9 mouse cellular contexts compared by ENCODE assay signal in the genomic region with DNA sequence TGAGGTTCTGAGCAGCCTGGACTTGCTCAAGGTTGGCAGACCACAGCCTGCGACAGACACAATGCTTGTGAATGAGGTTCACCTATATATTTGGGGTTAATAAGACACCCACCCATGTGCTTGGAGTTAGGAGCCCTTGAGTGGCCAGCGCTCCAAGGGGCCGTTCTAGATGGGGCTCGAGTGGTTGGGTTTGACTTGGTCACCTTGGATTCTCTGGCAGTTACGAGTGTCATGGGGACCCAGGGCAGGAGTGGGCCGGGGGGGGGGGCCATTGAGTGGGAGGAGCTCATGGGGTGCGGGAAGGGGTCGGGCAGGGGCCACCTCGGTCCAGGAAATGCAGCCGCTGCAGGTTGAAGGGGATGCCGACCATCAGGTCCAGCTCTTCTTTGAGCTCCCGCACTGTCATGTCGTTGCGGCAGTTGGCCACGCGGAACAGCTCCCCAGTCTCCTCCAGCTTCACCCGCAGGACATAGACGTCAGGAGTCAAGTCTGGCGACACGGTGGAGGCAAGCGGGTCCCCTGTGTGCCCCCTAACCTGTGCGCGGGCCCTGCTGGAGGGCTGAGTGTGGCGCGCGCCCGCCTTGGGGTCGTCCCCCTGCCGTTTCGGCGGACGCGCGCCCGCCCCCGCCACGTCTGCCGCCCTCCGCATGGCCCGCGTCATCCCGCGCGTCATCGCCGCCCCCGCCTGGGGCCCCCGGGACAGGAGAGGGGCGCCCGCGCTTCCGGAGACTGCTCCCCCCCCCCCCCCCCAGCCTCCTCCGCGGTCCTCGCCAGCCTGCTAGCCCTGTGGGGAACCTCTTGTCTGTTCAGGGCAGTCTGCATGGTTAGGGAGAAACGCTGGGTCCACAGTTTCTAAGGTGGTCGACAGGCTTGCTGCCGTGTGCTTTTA. TPM values are rescaled to one million over a fixed set of nuclear protein-coding genes. Genes with fewer than 3 reads are reported as not detected.
DNase-seq lines count a peak whose midpoint lies in the region; ATAC-seq and TF ChIP-seq lines count a peak whose summit lies in the region.
"Had no signal": no experiment of that assay in that cellular context is flagged by ENCODE, and none has a peak within 500 bp of the region (broad histone marks: within the 10 kb centered on the region; RNA-seq: fewer than 3 reads in every experiment).

A gene (minus strand): TSS at position 697 of the 889 bp plus-strand sequence.

- 12% methylated on average over 42 of the region's 58 CpGs for WGBS in kidney, embryonic 14.5 days
- WGBS in liver, postnatal 0 days (ENCODE audit: insufficient replicate concordance): 17% methylated on average over 25 of the region's 58 CpGs
- WGBS in small intestine, adult 2 months: 9% methylated on average over 58 of the region's 58 CpGs

- peak within 1 kb of the TSS; percentile 45 for H3K4me3 ChIP-seq in kidney, embryonic 14.5 days (ENCODE audit: low read length)
- H3K4me3 ChIP-seq in liver, postnatal 0 days (ENCODE audit: low read depth, low read length): peak within 1 kb of the TSS; percentile 24
- peak within 1 kb of the TSS; percentile 37 for H3K4me3 ChIP-seq in small intestine, adult 2 months (ENCODE audit: low read depth, low read length)

- no peak for TF ChIP-seq POLR2A in small intestine, adult 2 months (IDR thresholded peaks at IDR 0.05; ENCODE audit: low read depth, low read length)

- peak within 1 kb of the TSS; percentile 56 for H3K9ac ChIP-seq in kidney, embryonic 14.5 days (ENCODE audit: low read depth, low read length)
- H3K9ac ChIP-seq in liver, postnatal 0 days (replicated peaks): no peak within 1 kb of the TSS

- TF ChIP-seq CTCF in liver, postnatal 0 days (IDR thresholded peaks at IDR 0.05; ENCODE audit: low read depth): no peak
- no peak for TF ChIP-seq CTCF in small intestine, adult 2 months (IDR thresholded peaks at IDR 0.05; ENCODE audit: extremely low read depth, insufficient read length, insufficient replicate concordance, low read depth, low read length)

- H3K27ac ChIP-seq in kidney, embryonic 14.5 days (ENCODE audit: low read depth, low read length): no peak within 1 kb of the TSS
- H3K27ac ChIP-seq in liver, postnatal 0 days (ENCODE audit: low read depth): no peak within 1 kb of the TSS
- no peak within 1 kb of the TSS for H3K27ac ChIP-seq in small intestine, adult 2 months (ENCODE audit: insufficient read depth, low read depth, low read length)

- peak within 1 kb of the TSS; percentile 89 for H3K4me2 ChIP-seq in kidney, embryonic 14.5 days (replicated peaks; ENCODE audit: low read depth, low read length)
- H3K4me2 ChIP-seq in liver, postnatal 0 days (ENCODE audit: low read depth, low read length): peak within 1 kb of the TSS; percentile 66

- H3K9me3 ChIP-seq in kidney, embryonic 14.5 days (ENCODE audit: control insufficient read depth, low read length): no peaks in the 10 kb centered on the region
- H3K9me3 ChIP-seq in liver, postnatal 0 days (ENCODE audit: low read length): no peaks in the 10 kb centered on the region

- H3K36me3 ChIP-seq in kidney, embryonic 14.5 days (ENCODE audit: control insufficient read depth, insufficient read depth, low read length): no peaks in the 10 kb centered on the region
- H3K36me3 ChIP-seq in liver, postnatal 0 days (replicated peaks; ENCODE audit: insufficient read depth, low read length): no peaks in the 10 kb centered on the region
- no peaks in the 10 kb centered on the region for H3K36me3 ChIP-seq in small intestine, adult 2 months (ENCODE audit: control insufficient read depth, insufficient read depth, low read length)

- DNase-seq in kidney, adult 18-20 months: no peak
- DNase-seq in adrenal gland, postnatal 36 days: peak; percentile 23 to 25
- peak; percentile 47 for DNase-seq in heart, postnatal 4 days
- peak; percentile 54 for DNase-seq in liver, postnatal 0 days
- DNase-seq in layer of hippocampus, adult 9-10 months (ENCODE audit: low spot score): no peak
- no peak for DNase-seq in right cerebral cortex, adult 2 months (ENCODE audit: low spot score in 2 of 2)

- H3K4me1 ChIP-seq in kidney, embryonic 14.5 days (ENCODE audit: control insufficient read depth, insufficient read depth, low read length): 0 out of 2 replicates have a peak, but pooled peaks cover 8% of the 10 kb centered on the region
- peaks cover 5% of the 10 kb centered on the region; the same call in 1 of the 2 replicates for H3K4me1 ChIP-seq in liver, postnatal 0 days (ENCODE audit: insufficient read depth)
- H3K4me1 ChIP-seq in small intestine, adult 2 months (ENCODE audit: control insufficient read depth, insufficient read depth, insufficient read length, low read length): no peaks in the 10 kb centered on the region

- TF ChIP-seq EP300 in liver, postnatal 0 days (IDR thresholded peaks at IDR 0.05; ENCODE audit: low read depth): no peak

- ATAC-seq in kidney, embryonic 14.5 days (ENCODE audit: low FRiP score, low TSS enrichment): peak; percentile 69
- ATAC-seq in liver, postnatal 0 days: peak; percentile 30

- 0 out of 2 replicates have a peak, but pooled peaks cover 9% of the 10 kb centered on the region for H3K27me3 ChIP-seq in kidney, embryonic 14.5 days (ENCODE audit: control insufficient read depth, insufficient read depth, low read length)
- peaks cover 29% of the 10 kb centered on the region for H3K27me3 ChIP-seq in liver, postnatal 0 days (ENCODE audit: insufficient read depth, low read length)
- peaks cover 17% of the 10 kb centered on the region for H3K27me3 ChIP-seq in small intestine, adult 2 months (ENCODE audit: control insufficient read depth, insufficient read depth, low read length)

RNA-seq across cellular contexts. Expression of the gene that starts here (rescaled TPM):
- polyA plus RNA-seq in kidney, embryonic 14.5 days (2014; fragmentation: Nextera tagmentation; extraction: Ambion mirVana): not detected in 2 replicates
- not detected for total RNA-seq in adrenal gland, postnatal 36 days (2021)
- total RNA-seq in heart, postnatal 4 days (2021): not detected
- polyA plus RNA-seq in liver, postnatal 0 days (2015; fragmentation: Nextera tagmentation; extraction: Ambion mirVana): not detected in 2 replicates
- not detected in 2 replicates for polyA plus RNA-seq in small intestine, adult 2 months (2012; rRNA removed)
- polyA plus RNA-seq: large intestine, adult 2 months had no signal

Comparison
In these comparisons a context has a peak if more than half of its experiments do, and no peak if none do; other contexts are left out.
1. Peak in ATAC-seq, H3K4me3 ChIP-seq, H3K9ac ChIP-seq and H3K4me2 ChIP-seq in kidney, embryonic 14.5 days; RNA of the gene not detected or under 1 TPM.
2. Peak in DNase-seq in adrenal gland, postnatal 36 days; RNA of the gene not detected or under 1 TPM.
3. Peak in DNase-seq in heart, postnatal 4 days; RNA of the gene not detected or under 1 TPM.
4. Peak in DNase-seq, ATAC-seq, H3K4me3 ChIP-seq and H3K4me2 ChIP-seq in liver, postnatal 0 days; RNA of the gene not detected or under 1 TPM.